Mouse (Mus musculus) E14TG2a.4 (cell line): ENCODE results near the gene Car6.

Experiments used
- CTCF ChIP-seq: conservative IDR thresholded peaks from 2 replicates; pipeline ENCODE4 v1.5.1; 2014; ENCODE audit warnings: low read length
- POU5F1 ChIP-seq: IDR thresholded peaks from 2 replicates; pipeline ENCODE4 v1.6.1; 2014; ENCODE audit warnings: low read length, borderline replicate concordance

DNA sequence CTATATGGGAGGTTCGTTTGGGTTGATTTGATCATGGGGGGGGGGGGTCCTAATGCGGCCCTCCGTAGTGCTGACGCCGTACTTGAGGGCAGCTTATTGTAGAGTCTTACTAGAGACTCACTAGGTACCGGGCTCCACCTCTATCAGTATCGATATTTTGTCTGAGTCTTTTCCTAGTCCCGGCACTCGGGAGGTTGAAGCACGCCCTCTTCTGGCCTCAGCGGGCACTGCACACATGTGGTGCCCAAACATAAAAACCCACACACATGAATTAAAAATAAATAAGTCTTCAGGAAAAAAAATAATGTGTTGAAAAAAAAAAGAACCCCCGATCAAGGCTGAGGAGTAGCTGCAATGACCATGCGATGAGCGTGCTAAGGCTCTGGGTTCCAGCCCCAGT is 27.1 kb downstream of the Car6 start:
- peak; percentile 70 for TF ChIP-seq CTCF
- no peak for TF ChIP-seq POU5F1
